Mouse (Mus musculus): ENCODE results near the gene R3hdm1. TPM values are rescaled to one million over a fixed set of nuclear protein-coding genes. Genes with fewer than 3 reads are reported as not detected.

Gene R3hdm1
- total and polyA plus RNA-seq, 3 experiments: 17.7 to 164 (median 106) TPM

DNA sequence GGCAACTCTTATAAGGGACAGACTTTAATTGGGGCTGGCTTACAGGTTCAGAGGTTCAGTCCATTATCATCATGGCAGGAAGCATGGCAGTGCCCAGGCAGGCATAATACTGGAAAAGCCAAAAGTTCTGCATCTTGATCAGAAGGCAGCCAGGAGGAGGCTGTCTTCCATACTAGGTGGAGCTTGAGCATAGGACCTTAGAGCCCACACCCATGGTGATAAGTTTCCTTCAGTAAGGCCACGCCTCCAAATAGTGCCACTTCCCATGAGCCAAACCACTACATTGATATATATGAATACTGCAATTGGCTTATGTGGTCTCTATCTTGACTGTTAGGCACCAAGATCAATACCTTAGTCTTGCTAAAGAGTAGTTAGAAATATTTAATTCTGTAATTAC is 172.8 kb downstream of the R3hdm1 start:
- peaks cover 0 to 39% of the 10 kb centered on the region in 2 experiments; a peak in 2 of 4 replicates for H3K36me3 ChIP-seq (ENCODE audit: control insufficient read depth in 1 of 2, insufficient read depth in 2 of 2, low read length in 2 of 2)
- peak; percentile 29 for DNase-seq (ENCODE audit: low read depth, low spot score)

DNA sequence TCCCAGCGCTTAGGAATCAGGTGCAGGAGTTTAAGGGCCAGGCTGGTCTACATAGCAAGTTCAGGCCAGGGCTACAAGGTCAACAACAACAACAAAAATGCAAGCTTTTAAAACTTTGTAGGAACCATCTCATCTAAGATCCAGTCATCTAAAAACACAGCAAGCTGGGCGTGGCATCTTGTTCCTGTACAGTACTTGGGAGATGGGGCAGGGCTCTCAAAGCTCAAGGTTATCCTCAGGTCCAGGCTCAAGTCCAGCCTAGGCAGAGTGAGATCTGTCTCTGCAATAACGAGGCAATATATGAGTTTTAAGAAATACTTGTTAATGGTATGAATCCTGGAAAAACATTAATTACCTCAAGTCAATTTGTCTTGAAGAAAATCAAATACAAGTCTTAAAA is 175.5 kb downstream of the R3hdm1 start:
- no peak for TF ChIP-seq MAFK (IDR thresholded peaks at IDR 0.05; ENCODE audit: borderline replicate concordance, low read depth, low read length)
- no peak for TF ChIP-seq E2F4 (IDR thresholded peaks at IDR 0.05; ENCODE audit: borderline replicate concordance, low read depth, low read length)
- TF ChIP-seq MYB (IDR thresholded peaks at IDR 0.05; ENCODE audit: low read depth, low read length): no peak
- no peak for TF ChIP-seq ZNF384 (IDR thresholded peaks at IDR 0.05; ENCODE audit: low read depth, low read length)
- no peak for TF ChIP-seq ELF1 (IDR thresholded peaks at IDR 0.05; ENCODE audit: low read depth, low read length)
- no peak for TF ChIP-seq TAL1 (IDR thresholded peaks at IDR 0.05; ENCODE audit: low read length)
- no peak for TF ChIP-seq RAD21 (IDR thresholded peaks at IDR 0.05; ENCODE audit: low read depth, low read length)
- no peak for TF ChIP-seq TCF12 (IDR thresholded peaks at IDR 0.05; ENCODE audit: low read depth, low read length)
- no peak for TF ChIP-seq SMC3 (IDR thresholded peaks at IDR 0.05; ENCODE audit: low read depth, low read length)
- TF ChIP-seq JUND (IDR thresholded peaks at IDR 0.05; ENCODE audit: low read depth, low read length): no peak
- no peak for TF ChIP-seq POLR2AphosphoS5 (IDR thresholded peaks at IDR 0.05; ENCODE audit: borderline replicate concordance, low read depth, low read length)
- TF ChIP-seq MYC (IDR thresholded peaks at IDR 0.05; ENCODE audit: low read depth, low read length): no peak
- TF ChIP-seq CHD2 (IDR thresholded peaks at IDR 0.05; ENCODE audit: low read length): no peak
- no peak for TF ChIP-seq SIN3A (IDR thresholded peaks at IDR 0.05; ENCODE audit: low read length)
- no peaks in the 10 kb centered on the region for H3K4me1 ChIP-seq (ENCODE audit: control insufficient read depth in 1 of 2, insufficient read depth in 2 of 2, low read length in 2 of 2)
- no peak for DNase-seq (ENCODE audit: low read depth, low spot score)
- H3K4me3 ChIP-seq (ENCODE audit: control insufficient read depth in 1 of 2, insufficient read depth in 1 of 2, low read depth in 2 of 2, low read length in 2 of 2): no peak overlapping the region
- no peak overlapping the region for H3K27ac ChIP-seq (ENCODE audit: control insufficient read depth, low read depth, low read length)
- peaks cover 0 to 31% of the 10 kb centered on the region in 2 experiments; a peak in 2 of 4 replicates for H3K36me3 ChIP-seq (ENCODE audit: control insufficient read depth in 1 of 2, insufficient read depth in 2 of 2, low read length in 2 of 2)
- H3K9me3 ChIP-seq (replicated peaks; ENCODE audit: insufficient read depth, low read length): no peaks in the 10 kb centered on the region
- no peaks in the 10 kb centered on the region for H3K79me2 ChIP-seq (ENCODE audit: control insufficient read depth, insufficient read depth, low read length, poor library complexity)
- H3K9ac ChIP-seq (ENCODE audit: control insufficient read depth, low read depth, low read length, poor library complexity, severe bottlenecking): no peak overlapping the region
- H3K27me3 ChIP-seq (ENCODE audit: control insufficient read depth in 1 of 2, insufficient read depth in 2 of 2, low read length in 2 of 2): no peaks in the 10 kb centered on the region

More for the DNA sequence above, 172.8 kb downstream of the R3hdm1 start:
- H3K4me1 ChIP-seq (ENCODE audit: control insufficient read depth in 1 of 2, insufficient read depth in 2 of 2, low read length in 2 of 2): no peaks in the 10 kb centered on the region
- H3K4me3 ChIP-seq (ENCODE audit: control insufficient read depth in 1 of 2, insufficient read depth in 1 of 2, low read depth in 2 of 2, low read length in 2 of 2): no peak overlapping the region
- H3K9me3 ChIP-seq (replicated peaks; ENCODE audit: insufficient read depth, low read length): no peaks in the 10 kb centered on the region
- no peaks in the 10 kb centered on the region for H3K79me2 ChIP-seq (ENCODE audit: control insufficient read depth, insufficient read depth, low read length, poor library complexity)
- TF ChIP-seq CTCF (IDR thresholded peaks at IDR 0.05 in 2 of 3, conservative IDR thresholded peaks at IDR 0.05 in 1 of 3; ENCODE audit: control insufficient read depth in 1 of 3, insufficient read depth in 1 of 3, low read depth in 2 of 3, low read length in 3 of 3, poor library complexity in 1 of 3, severe bottlenecking in 1 of 3): no peak
- TF ChIP-seq ETS1 (IDR thresholded peaks at IDR 0.05; ENCODE audit: low read depth, low read length): no peak
- TF ChIP-seq HCFC1 (IDR thresholded peaks at IDR 0.05; ENCODE audit: low read depth, low read length): no peak
- no peak for TF ChIP-seq SIN3A (IDR thresholded peaks at IDR 0.05; ENCODE audit: low read length)
- TF ChIP-seq ZKSCAN1 (IDR thresholded peaks at IDR 0.05; ENCODE audit: low read depth, low read length): no peak
- no peak for TF ChIP-seq MAX (IDR thresholded peaks at IDR 0.05; ENCODE audit: low read length)
- H3K27ac ChIP-seq (ENCODE audit: control insufficient read depth, low read depth, low read length): no peak overlapping the region
- no peaks in the 10 kb centered on the region for H3K27me3 ChIP-seq (ENCODE audit: control insufficient read depth in 1 of 2, insufficient read depth in 2 of 2, low read length in 2 of 2)
- no peak overlapping the region for H3K9ac ChIP-seq (ENCODE audit: control insufficient read depth, low read depth, low read length, poor library complexity, severe bottlenecking)
